Mouse (Mus musculus) splenic B cell, adult 2 months (primary cell): ENCODE measurements at regions not wholly inside any gene's neighbourhood (a gene's known extent, or its start where the extent isn't known, plus 50 kb on each side); places are given as distances from the start of the nearest gene placed in this dataset.

Experiments used
- DNase-seq: peaks from one replicate; pipeline ENCODE4 v3.0.0-alpha.2; 2011; ENCODE audit warnings: low read depth, low spot score
- H3K27me3 ChIP-seq: 2 replicates; pipeline ENCODE4 v1.6.1; 2012; ENCODE audit warnings: mild to moderate bottlenecking, low read length, moderate library complexity, mixed read lengths; ENCODE audit not compliant: control insufficient read depth, poor library complexity, insufficient read depth, severe bottlenecking
- H3K36me3 ChIP-seq: 2 replicates; pipeline ENCODE4 v1.6.1; 2012; ENCODE audit warnings: mild to moderate bottlenecking, low read length, moderate library complexity, mixed read lengths; ENCODE audit not compliant: control insufficient read depth, poor library complexity, insufficient read depth, severe bottlenecking

GRCm38 (mm10) chr12:59834809-59835208 lies 615.3 kb upstream of the Fbxo33 start:
- Histone ChIP-seq H3K27me3 (no peaks in the 10 kb centered on the region), H3K36me3 (no peaks in the 10 kb centered on the region)
- no peak for DNase-seq

- no peaks in the 10 kb centered on the region for H3K27me3 ChIP-seq
- no peaks in the 10 kb centered on the region for H3K36me3 ChIP-seq
- no peak for DNase-seq
These were observed 603.4 kb upstream of the Fbxo33 start for GRCm38 (mm10) chr12:59822918-59823317.

GRCm38 (mm10) chr12:59822435-59822834 lies 602.9 kb upstream of the Fbxo33 start:
- H3K36me3 ChIP-seq = no peaks in the 10 kb centered on the region
- no peak for DNase-seq
- H3K27me3 ChIP-seq = no peaks in the 10 kb centered on the region

- no peak for DNase-seq
- no peaks in the 10 kb centered on the region for H3K27me3 ChIP-seq
These were observed 602.2 kb upstream of the Fbxo33 start for GRCm38 (mm10) chr12:59821698-59822097.

GRCm38 (mm10) chr12:59815965-59816364 lies 596.4 kb upstream of the Fbxo33 start:
- no peaks in the 10 kb centered on the region for H3K27me3 ChIP-seq
- no peaks in the 10 kb centered on the region for H3K36me3 ChIP-seq
- no peak for DNase-seq

More at GRCm38 (mm10) chr12:59821698-59822097, 602.2 kb upstream of the Fbxo33 start:
- no peaks in the 10 kb centered on the region for H3K36me3 ChIP-seq

- DNase-seq = no peak
- H3K27me3 ChIP-seq = no peaks in the 10 kb centered on the region
These were observed 594.8 kb upstream of the Fbxo33 start for GRCm38 (mm10) chr12:59814356-59814755.

GRCm38 (mm10) chr12:59809224-59809623 lies 589.7 kb upstream of the Fbxo33 start:
- DNase-seq = no peak
- H3K27me3 ChIP-seq = no peaks in the 10 kb centered on the region
- H3K36me3 ChIP-seq = no peaks in the 10 kb centered on the region

More at GRCm38 (mm10) chr12:59814356-59814755, 594.8 kb upstream of the Fbxo33 start:
- H3K36me3 ChIP-seq = no peaks in the 10 kb centered on the region

GRCm38 (mm10) chr12:59798051-59798450 lies 578.5 kb upstream of the Fbxo33 start:
- DNase-seq = no peak
- Histone ChIP-seq H3K27me3 (no peaks in the 10 kb centered on the region), H3K36me3 (no peaks in the 10 kb centered on the region)

- DNase-seq = no peak
- Histone ChIP-seq H3K36me3 (no peaks in the 10 kb centered on the region), H3K27me3 (no peaks in the 10 kb centered on the region)
These were observed 571.9 kb upstream of the Fbxo33 start for GRCm38 (mm10) chr12:59791473-59791872.

- no peaks in the 10 kb centered on the region for H3K27me3 ChIP-seq
- H3K36me3 ChIP-seq = no peaks in the 10 kb centered on the region
- DNase-seq = no peak
These were observed 567.3 kb upstream of the Fbxo33 start for GRCm38 (mm10) chr12:59786831-59787230.

GRCm38 (mm10) chr12:59770980-59771379 lies 551.5 kb upstream of the Fbxo33 start:
- H3K36me3 ChIP-seq = no peaks in the 10 kb centered on the region
- no peak for DNase-seq
- H3K27me3 ChIP-seq = no peaks in the 10 kb centered on the region

- H3K27me3 ChIP-seq = no peaks in the 10 kb centered on the region
- DNase-seq = no peak
These were observed 542.7 kb upstream of the Fbxo33 start for GRCm38 (mm10) chr12:59762260-59762659.

GRCm38 (mm10) chr12:59744768-59745167 lies 525.2 kb upstream of the Fbxo33 start:
- no peaks in the 10 kb centered on the region for H3K36me3 ChIP-seq
- no peak for DNase-seq
- no peaks in the 10 kb centered on the region for H3K27me3 ChIP-seq

More at GRCm38 (mm10) chr12:59762260-59762659, 542.7 kb upstream of the Fbxo33 start:
- H3K36me3 ChIP-seq = no peaks in the 10 kb centered on the region

- no peak for DNase-seq
- no peaks in the 10 kb centered on the region for H3K36me3 ChIP-seq
- no peaks in the 10 kb centered on the region for H3K27me3 ChIP-seq
These were observed 523.7 kb upstream of the Fbxo33 start for GRCm38 (mm10) chr12:59743211-59743610.

GRCm38 (mm10) chr12:59724951-59725350 lies 505.4 kb upstream of the Fbxo33 start:
- no peaks in the 10 kb centered on the region for H3K36me3 ChIP-seq
- no peak for DNase-seq
- H3K27me3 ChIP-seq = no peaks in the 10 kb centered on the region

- H3K36me3 ChIP-seq = no peaks in the 10 kb centered on the region
- H3K27me3 ChIP-seq = no peaks in the 10 kb centered on the region
- DNase-seq = no peak
These were observed 503.1 kb upstream of the Fbxo33 start for GRCm38 (mm10) chr12:59722471-59723182.
